21 mouse cellular contexts compared by ENCODE assay signal in genomic region chr6:85304966-85305365, GRCm38 (mm10). TPM values are rescaled to one million over a fixed set of nuclear protein-coding genes. Genes with fewer than 3 reads are reported as not detected.
A peak's percentile ranks its signal among the peaks of the same experiment; 100 is the strongest.
DNase-seq lines count a peak whose midpoint lies in the region; TF ChIP-seq lines count a peak whose summit lies in the region.
"Had no signal": no experiment of that assay in that cellular context is flagged by ENCODE, and none has a peak within 500 bp of the region (broad histone marks: within the 10 kb centered on the region; RNA-seq: fewer than 3 reads in every experiment).

No protein-coding gene starts in this region.

- DNase-seq in layer of hippocampus, adult 2 months (ENCODE audit: low spot score in 2 of 2) = no peak
- DNase-seq in layer of hippocampus, postnatal 10 days (ENCODE audit: low spot score in 2 of 2) = no peak
- peak; percentile 56 for DNase-seq in brain, embryonic 14.5 days (ENCODE audit: low read depth)
- no peak for DNase-seq in kidney, adult 11 months
- DNase-seq in kidney, adult 9 months = no peak
- DNase-seq: adrenal gland, adult 2 months; adrenal gland, postnatal 10 days; adrenal gland, postnatal 25 days; B cell, adult 2 months; cerebellum, adult 11 months; cerebellum, adult 18-20 months; cerebellum, adult 8-10 months; cerebellum, adult 9-11 months; cerebellum, postnatal 14 days; cerebellum, postnatal 36 days; embryo, embryonic 11 days had no signal

- peak overlapping the region; percentile 85; the same call in 1 of the 2 replicates for H3K27ac ChIP-seq in layer of hippocampus, adult 2 months
- H3K27ac ChIP-seq: embryonic facial prominence, embryonic 13.5 days; embryonic facial prominence, embryonic 15.5 days; forebrain, embryonic 10.5 days; forebrain, embryonic 12.5 days had no signal

- no peak for TF ChIP-seq POLR2A in brain, embryonic 14.5 days (IDR thresholded peaks at IDR 0.05; ENCODE audit: borderline replicate concordance, extremely low read depth, insufficient read depth, insufficient read length, poor library complexity, severe bottlenecking)

- TF ChIP-seq CTCF in layer of hippocampus, adult 2 months (conservative IDR thresholded peaks at IDR 0.05) = no peak
- no peak for TF ChIP-seq CTCF in brain, embryonic 14.5 days (IDR thresholded peaks at IDR 0.05; ENCODE audit: borderline replicate concordance, extremely low read depth, insufficient read depth, insufficient read length)

- no peak overlapping the region for H3K4me3 ChIP-seq in layer of hippocampus, adult 2 months
- H3K4me3 ChIP-seq: embryonic facial prominence, embryonic 13.5 days; embryonic facial prominence, embryonic 15.5 days; erythroblast, embryonic 14.5 days; forebrain, embryonic 10.5 days; forebrain, embryonic 12.5 days had no signal

RNA-seq across cellular contexts. Expression of gene Sfxn5, which starts 28.3 kb away (rescaled TPM):
- 100 to 1,000 TPM; 167 to 175 TPM for total RNA-seq in layer of hippocampus, adult 2 months (2021)
- total RNA-seq in layer of hippocampus, postnatal 10 days (2021) = 100 to 1,000 TPM; 141 to 142 TPM
- polyA plus RNA-seq in brain, embryonic 14.5 days (2012; rRNA removed) = 15.1 and 17.5 TPM in 2 replicates
